Mouse (Mus musculus) B cell, adult 62 days (primary cell): Measurements from ENCODE around the gene Ramp1. TPM values are rescaled to one million over a fixed set of nuclear protein-coding genes. Genes with fewer than 3 reads are reported as not detected.

ENCODE experiments used
- total RNA-seq: library from RNA; stranded (reverse); gene quantifications from 4 replicates; pipeline ENCODE4 v1.2.4, GENCODE M21; 2023

Ramp1 gene
- 0.39 to 0.69 TPM in 2 of 4 replicates, not detected in the others for total RNA-seq

DNA sequence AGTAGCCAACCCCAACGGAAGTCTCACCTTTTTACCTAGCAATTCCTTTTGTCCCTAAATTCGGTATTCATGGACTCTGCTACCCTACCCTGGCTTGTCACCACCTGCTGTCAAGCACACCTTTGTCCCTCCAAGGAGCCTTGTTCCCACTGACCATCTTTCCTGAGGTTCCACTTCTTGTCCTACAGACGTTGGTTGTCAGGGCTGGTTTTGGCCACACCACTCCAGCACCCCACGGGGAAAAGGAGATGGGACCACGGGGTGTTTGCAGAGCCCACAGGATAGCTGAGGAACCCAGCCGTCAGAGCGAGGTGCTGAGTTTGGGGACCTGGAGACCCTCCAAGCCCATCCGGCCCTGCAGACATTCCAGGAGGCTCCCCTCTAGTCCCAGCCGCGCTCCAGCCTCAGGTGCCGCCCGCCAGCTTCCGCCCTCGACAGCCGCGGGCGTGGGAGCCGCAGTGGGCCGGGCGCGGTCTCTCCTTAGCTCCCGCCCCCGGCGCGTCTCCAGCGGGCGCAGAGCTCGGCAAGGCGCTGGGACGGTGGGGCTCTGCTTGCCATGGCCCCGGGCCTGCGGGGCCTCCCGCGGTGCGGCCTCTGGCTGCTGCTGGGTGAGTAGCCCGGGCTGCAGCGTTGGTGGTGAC, at the start of gene Ramp1:
Gene Ramp1 (plus strand): TSS at position 290 of the 641 bp plus-strand sequence.

DNA sequence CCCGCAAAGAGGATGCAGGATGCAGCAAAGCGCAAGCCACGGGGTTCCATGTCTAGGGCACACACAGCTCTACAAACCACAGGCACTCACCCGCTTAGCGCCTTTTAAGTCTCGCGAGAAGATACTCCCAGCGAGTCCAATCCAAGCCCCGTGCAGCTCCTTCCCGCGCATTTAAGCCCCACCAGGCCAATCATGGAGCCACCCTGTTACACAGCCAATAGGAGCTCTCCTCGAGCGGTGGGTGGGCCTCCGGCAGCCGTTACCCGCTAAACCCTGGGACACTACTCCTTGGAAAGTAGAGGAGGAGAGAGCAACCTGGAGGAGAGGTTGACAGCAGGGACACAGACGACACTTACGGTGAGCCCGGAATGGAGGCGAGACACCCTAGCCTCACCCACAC, 34.8 kb upstream of the Ramp1 start, which contains the start of gene Rbm44:
Gene Rbm44 (plus strand): TSS at position 277 of the 400 bp plus-strand sequence.

DNA sequence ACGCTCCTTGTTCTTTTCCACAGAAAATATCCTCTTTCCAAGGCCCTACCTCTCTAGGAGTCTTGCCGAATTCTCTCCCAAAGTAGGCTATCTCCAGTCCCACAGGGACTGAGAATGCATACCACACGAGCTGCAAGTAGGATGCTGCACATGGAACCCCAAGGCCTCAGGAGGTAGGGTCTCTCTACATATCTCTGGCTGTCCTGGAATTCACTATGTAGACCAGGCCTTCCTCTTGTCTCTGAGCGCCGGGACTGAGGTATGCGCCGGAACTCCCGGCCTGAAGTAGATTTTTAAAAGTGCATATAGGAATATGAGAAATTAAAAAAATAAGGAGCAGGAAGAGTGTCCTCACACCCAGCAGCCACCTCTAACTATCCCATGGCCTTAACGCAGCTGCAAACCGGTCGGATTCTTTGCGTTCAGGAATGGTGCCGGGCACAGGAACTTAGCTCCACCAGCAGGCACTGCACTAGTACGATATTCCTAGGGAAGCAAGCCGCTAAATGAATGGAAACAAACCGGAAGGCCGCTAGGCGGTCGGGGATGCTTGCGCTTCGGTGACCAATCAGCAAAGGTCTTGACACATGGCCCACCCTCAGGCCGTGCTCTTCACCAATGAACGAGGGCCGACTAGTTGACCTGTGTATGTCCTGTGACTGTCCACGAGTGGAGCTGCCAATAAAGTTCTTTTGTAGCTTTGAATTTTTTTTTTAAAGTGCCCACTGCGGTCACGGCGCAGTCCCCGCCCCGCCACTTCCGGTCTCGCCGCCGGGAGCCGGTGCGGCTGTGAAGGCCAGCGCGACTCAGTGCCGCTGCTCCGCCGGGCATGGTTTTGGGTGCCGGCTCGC, 70.2 kb downstream of the Ramp1 start, which contains the start of gene Ube2f:
Gene Ube2f (plus strand): TSS at position 741 of the 851 bp plus-strand sequence.

Other genes with a start within 250 kb of the Ramp1 start
- gene Prlh, start 226.7 kb upstream of the Ramp1 start, total RNA-seq, result not detected in 4 replicates
- not detected in 4 replicates for gene Rab17, start 210.2 kb upstream of the Ramp1 start, total RNA-seq
- gene Lrrfip1, start 181.1 kb upstream of the Ramp1 start, total RNA-seq, result 120 to 139 TPM (median 129 TPM) in 4 replicates
- 0.95 to 3.1 TPM (median 1.2 TPM) in 4 replicates for gene Rbm44, start 34.7 kb upstream of the Ramp1 start, total RNA-seq
- 49.2 to 60.8 TPM (median 54.4 TPM) in 4 replicates for gene Ube2f, start 70.5 kb downstream of the Ramp1 start, total RNA-seq
- gene Scly, start 118.5 kb downstream of the Ramp1 start, total RNA-seq, result 27.1 to 34.5 TPM (median 30.7 TPM) in 4 replicates
- 0.31 TPM in 1 of 4 replicates, not detected in the others for gene Espnl, start 142.3 kb downstream of the Ramp1 start, total RNA-seq
- gene Klhl30, start 171.2 kb downstream of the Ramp1 start, total RNA-seq, result not detected in 4 replicates
- gene Erfe, start 186.6 kb downstream of the Ramp1 start, total RNA-seq, result not detected in 4 replicates
- 104 to 112 TPM (median 110 TPM) in 4 replicates for gene Ilkap, start 219.0 kb downstream of the Ramp1 start, total RNA-seq
- gene Hes6, start 234.2 kb downstream of the Ramp1 start, total RNA-seq, result 28.7 to 35.4 TPM (median 32.9 TPM) in 4 replicates